Mouse (Mus musculus) lung, postnatal 0 days (tissue): ENCODE data around the gene Myh10.

ENCODE experiments used
- CTCF ChIP-seq: IDR thresholded peaks from 2 replicates; pipeline ENCODE4 v1.5.1; 2016; ENCODE audit warnings: antibody characterized with exemption, mild to moderate bottlenecking
- EP300 ChIP-seq: IDR thresholded peaks from 2 replicates; pipeline ENCODE4 v1.6.1; 2016; ENCODE audit warnings: antibody characterized with exemption, mild to moderate bottlenecking, control low read depth

- no peak for TF ChIP-seq CTCF
- no peak for TF ChIP-seq EP300
These were observed 99.4 kb downstream of the Myh10 start for GRCm38 (mm10) chr11:68790720-68791119.
